Mouse (Mus musculus): Measurements from ENCODE around the gene Phactr1. TPM values are rescaled to one million over a fixed set of nuclear protein-coding genes. Genes with fewer than 3 reads are reported as not detected.

The Phactr1 gene
- polyA plus RNA-seq, 1 experiment from 2014 or later, result 25.7 TPM

DNA sequence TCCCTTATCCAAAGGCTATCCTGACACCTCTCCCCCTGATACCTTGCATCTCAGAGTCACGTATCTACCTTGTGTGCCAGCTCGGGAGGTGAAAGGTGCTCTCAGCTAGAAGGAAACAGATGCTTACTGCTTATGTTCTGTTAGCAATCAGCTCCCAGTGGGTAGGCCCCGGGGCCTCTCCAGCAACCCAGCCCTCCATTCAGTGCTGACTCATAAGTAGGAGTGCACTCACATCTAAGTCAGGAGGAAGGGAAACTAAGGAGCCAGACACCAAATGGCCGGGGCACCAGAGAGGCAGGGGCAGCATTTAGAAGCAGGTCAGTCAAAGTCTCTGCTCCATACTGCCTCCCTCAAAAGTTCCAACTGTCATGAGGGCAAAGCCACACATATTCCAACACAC is 468.3 kb downstream of the Phactr1 start:
- no peak overlapping the region for H3K9ac ChIP-seq
- H3K4me3 ChIP-seq (replicated peaks), result no peak overlapping the region
- 62% methylated on average over 4 of the region's 4 CpGs for WGBS
- peaks cover 27% of the 10 kb centered on the region for H3K4me1 ChIP-seq
- ATAC-seq (replicated peaks; ENCODE audit: low FRiP score), result no peak
- peaks cover 39% of the 10 kb centered on the region for H3K36me3 ChIP-seq
- no peak overlapping the region for H3K27ac ChIP-seq
- H3K27me3 ChIP-seq, result no peaks in the 10 kb centered on the region
- no peak overlapping the region for H3K4me2 ChIP-seq
- no peaks in the 10 kb centered on the region for H3K9me3 ChIP-seq (replicated peaks)

DNA sequence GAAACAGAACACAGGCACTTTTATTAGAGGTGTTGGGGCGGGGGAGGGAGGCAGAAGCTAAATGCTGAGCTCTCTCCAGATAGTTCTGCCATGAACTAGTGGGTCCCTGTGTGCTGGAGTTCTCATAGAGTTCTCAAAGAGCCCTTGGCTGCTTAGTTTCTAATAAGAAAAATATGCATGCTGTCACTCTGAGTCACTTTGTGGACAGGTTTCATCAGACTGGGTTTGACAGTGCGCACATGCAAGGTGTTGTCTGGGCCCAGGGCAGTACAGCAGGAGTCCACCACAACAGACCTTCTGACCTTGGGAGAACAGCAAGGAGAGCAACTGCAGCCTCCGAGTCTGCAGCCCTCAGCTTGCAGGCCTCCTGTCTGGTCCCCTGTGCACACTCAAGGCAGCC is 469.2 kb downstream of the Phactr1 start:
- H3K4me1 ChIP-seq, result peaks cover 24% of the 10 kb centered on the region
- H3K4me2 ChIP-seq, result no peak overlapping the region
- no peak overlapping the region for H3K27ac ChIP-seq
- no peak for ATAC-seq (replicated peaks; ENCODE audit: low FRiP score)
- H3K27me3 ChIP-seq, result no peaks in the 10 kb centered on the region
- no peak overlapping the region for H3K4me3 ChIP-seq (replicated peaks)
- no peaks in the 10 kb centered on the region for H3K9me3 ChIP-seq (replicated peaks)
- 80% methylated on average over 3 of the region's 3 CpGs for WGBS
- peaks cover 49% of the 10 kb centered on the region for H3K36me3 ChIP-seq
- H3K9ac ChIP-seq, result no peak overlapping the region

DNA sequence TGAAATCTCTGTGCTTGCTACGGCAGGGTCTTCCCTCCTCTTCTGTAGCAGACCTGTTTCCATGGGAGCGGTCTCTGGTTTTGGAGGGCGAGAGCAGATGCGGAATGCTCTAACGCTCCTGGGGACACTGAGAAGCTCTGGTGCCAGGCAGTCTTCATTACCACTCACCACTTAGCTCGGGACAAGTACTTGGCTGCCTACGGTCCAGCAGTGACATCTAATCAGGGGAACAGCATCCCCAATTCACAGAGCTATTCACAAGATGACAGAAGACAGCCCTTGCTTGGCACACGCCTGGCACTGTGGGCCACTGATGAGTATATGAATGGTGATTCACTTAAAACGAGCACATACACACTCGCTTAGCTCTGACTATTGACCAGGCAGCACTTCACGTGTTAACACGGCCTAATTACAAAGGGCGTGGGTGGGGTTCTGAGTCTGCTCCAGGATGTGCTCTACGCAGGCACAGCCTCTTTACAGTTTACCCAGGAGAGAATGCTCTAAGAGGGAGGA is 471.6 kb downstream of the Phactr1 start:
- 91% methylated on average over 14 of the region's 14 CpGs for WGBS
- Histone ChIP-seq H3K4me3 (replicated peaks) (no peak overlapping the region), H3K27ac (no peak overlapping the region), H3K27me3 (no peaks in the 10 kb centered on the region), H3K4me2 (no peak overlapping the region), H3K9ac (no peak overlapping the region), H3K4me1 (peaks cover 13% of the 10 kb centered on the region), H3K36me3 (peaks cover 55% of the 10 kb centered on the region), H3K9me3 (replicated peaks) (no peaks in the 10 kb centered on the region)
- no peak for ATAC-seq (replicated peaks; ENCODE audit: low FRiP score)

DNA sequence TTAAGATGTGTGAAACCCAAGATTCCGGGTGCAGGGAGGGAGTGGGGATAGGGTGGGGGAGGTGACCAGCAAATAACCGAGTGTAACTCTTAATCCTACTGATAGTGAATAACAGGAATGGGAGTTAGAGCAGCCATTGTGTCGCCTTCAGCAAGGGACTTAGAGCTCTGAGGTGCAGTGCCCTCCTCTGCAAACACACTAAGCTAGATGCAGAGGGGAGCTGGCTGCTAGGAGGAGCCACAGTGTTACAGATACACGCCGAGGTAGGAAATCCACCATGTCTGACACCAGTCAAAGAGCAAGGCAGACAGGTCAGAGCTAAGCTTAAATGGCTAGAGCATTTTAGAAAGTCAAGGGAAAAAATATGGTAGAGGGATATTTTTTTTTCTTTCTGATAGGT is 476.9 kb downstream of the Phactr1 start:
- WGBS, result 35% methylated on average over 5 of the region's 5 CpGs
- Histone ChIP-seq H3K9me3 (replicated peaks) (no peaks in the 10 kb centered on the region), H3K9ac (no peak overlapping the region), H3K4me3 (replicated peaks) (no peak overlapping the region), H3K4me2 (no peak overlapping the region), H3K27me3 (no peaks in the 10 kb centered on the region), H3K27ac (peak overlapping the region; percentile 84), H3K36me3 (peaks cover 37% of the 10 kb centered on the region), H3K4me1 (peaks cover 36% of the 10 kb centered on the region)
- ATAC-seq (replicated peaks; ENCODE audit: low FRiP score), result 0 out of 2 replicates have a peak, but pooled peaks have one; percentile 12

DNA sequence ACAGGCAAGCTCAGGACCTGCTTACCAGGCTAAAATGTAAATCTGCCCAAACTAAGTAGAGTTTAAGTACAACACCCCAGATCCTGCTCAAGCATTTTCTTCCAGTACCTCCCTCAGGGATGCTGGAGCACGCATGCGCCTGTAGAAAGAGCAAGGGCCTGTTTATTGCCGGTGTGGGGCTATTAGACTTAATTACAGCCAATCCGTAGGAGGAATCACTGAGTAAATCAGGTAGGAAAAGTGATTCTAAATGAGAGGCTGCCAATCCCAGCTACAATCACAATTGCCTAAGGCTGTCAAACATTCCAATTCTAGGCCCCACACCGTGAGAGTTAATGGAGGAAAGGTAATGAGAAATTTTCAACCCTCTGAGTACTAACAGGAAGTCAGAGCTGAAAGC is 477.9 kb downstream of the Phactr1 start:
- ATAC-seq (replicated peaks; ENCODE audit: low FRiP score), result 0 out of 2 replicates have a peak, but pooled peaks have one; percentile 26
- H3K9ac ChIP-seq, result no peak overlapping the region
- no peak overlapping the region for H3K4me3 ChIP-seq (replicated peaks)
- H3K27ac ChIP-seq, result peak overlapping the region; percentile 84
- no peak overlapping the region for H3K4me2 ChIP-seq
- peaks cover 30% of the 10 kb centered on the region for H3K36me3 ChIP-seq
- no peaks in the 10 kb centered on the region for H3K9me3 ChIP-seq (replicated peaks)
- no peaks in the 10 kb centered on the region for H3K27me3 ChIP-seq
- H3K4me1 ChIP-seq, result peaks cover 36% of the 10 kb centered on the region
- WGBS, result 27% methylated on average over 5 of the region's 5 CpGs

DNA sequence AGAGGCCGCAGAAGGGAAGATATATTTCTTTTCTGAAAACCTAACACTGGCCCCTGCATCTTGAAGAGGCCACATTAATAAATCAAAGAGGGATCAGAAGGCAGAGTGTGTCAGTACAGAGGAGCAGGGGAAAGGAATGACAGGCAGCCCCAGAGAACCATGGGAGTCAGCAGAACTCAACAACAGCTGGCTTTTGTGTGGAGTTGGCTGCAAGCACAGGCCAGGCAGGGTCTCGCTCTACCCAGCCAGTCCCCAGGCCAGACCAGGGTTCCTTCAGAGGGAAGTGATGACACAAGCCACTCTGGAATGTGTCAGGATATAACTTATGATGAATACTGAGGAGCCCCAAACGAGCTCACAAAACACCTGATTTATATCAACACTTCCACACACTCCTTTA is 479.0 kb downstream of the Phactr1 start:
- H3K4me3 ChIP-seq (replicated peaks), result no peak overlapping the region
- WGBS, result 20% methylated on average over 3 of the region's 3 CpGs
- no peak overlapping the region for H3K4me2 ChIP-seq
- no peaks in the 10 kb centered on the region for H3K27me3 ChIP-seq
- H3K36me3 ChIP-seq, result peaks cover 30% of the 10 kb centered on the region
- peak overlapping the region; percentile 84 for H3K27ac ChIP-seq
- no peaks in the 10 kb centered on the region for H3K9me3 ChIP-seq (replicated peaks)
- H3K9ac ChIP-seq, result no peak overlapping the region
- ATAC-seq (replicated peaks; ENCODE audit: low FRiP score), result peak; percentile 88
- peaks cover 36% of the 10 kb centered on the region for H3K4me1 ChIP-seq

DNA sequence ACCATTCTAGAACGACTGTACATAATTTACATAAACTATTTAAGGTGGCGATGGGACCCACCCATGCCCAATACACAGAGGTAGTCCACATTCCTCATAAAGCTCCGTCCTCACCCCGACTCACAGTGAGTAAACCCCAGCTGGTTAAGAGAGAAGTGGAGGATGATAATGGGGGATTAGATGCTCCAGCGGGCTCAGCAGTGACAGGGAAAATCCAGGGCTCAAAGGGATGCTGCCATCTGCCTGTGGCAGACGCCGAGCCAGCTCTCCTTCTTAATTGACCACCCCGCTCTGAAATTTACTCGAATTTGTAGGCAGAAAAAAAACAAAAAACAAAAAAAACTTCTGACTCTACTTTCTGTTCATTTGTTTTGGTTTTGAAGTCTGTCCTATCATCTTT is 487.3 kb downstream of the Phactr1 start:
- ATAC-seq (replicated peaks; ENCODE audit: low FRiP score), result no peak
- Histone ChIP-seq H3K4me3 (replicated peaks) (no peak overlapping the region), H3K27me3 (no peaks in the 10 kb centered on the region), H3K4me2 (no peak overlapping the region), H3K9me3 (replicated peaks) (no peaks in the 10 kb centered on the region), H3K27ac (no peak overlapping the region), H3K4me1 (peaks cover 10% of the 10 kb centered on the region), H3K9ac (no peak overlapping the region), H3K36me3 (peaks cover 44% of the 10 kb centered on the region)
- WGBS, result 80% methylated on average over 9 of the region's 9 CpGs

DNA sequence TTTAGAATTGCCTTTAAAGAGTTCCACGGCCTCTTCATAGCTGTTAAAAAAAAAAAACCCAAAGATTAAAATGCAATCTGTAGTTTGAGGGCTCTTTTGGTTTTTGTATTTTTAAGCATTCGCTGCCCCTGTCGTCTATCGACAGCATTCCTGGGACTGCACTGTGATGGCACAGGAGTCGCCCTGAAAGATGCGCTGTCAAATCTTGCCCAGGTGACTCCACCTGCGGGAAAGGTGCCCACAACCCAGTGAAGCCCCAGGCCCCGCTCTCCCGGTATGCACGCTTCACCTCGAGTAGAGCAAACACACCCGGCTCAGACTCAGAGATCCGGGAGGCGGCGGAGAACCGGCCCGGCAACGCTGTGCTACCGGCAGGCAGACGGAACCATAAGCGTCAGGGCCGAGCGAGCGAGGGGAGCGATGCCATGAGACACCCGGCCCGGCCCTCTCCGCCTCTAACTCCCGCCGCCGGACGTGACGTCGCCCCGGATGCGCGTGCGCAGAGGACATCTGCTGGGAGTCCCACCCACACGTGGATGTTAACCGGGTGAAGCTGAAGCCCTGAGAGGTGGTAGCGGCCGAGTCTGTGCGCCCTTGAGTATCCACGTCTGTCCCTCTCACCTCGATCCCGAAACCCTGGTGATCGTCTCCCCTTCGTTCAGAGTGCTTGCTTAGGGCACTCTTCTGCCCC is 490.7 kb downstream of the Phactr1 start, which contains the start of gene Tbc1d7:
Gene Tbc1d7 (minus strand): TSS at position 482 of the 691 bp plus-strand sequence.
- ATAC-seq (replicated peaks; ENCODE audit: low FRiP score), result peak; percentile 95
- peak within 1 kb of the TSS; percentile 76 for H3K9ac ChIP-seq
- peaks cover 15% of the 10 kb centered on the region for H3K4me1 ChIP-seq
- no peaks in the 10 kb centered on the region for H3K9me3 ChIP-seq (replicated peaks)
- H3K4me2 ChIP-seq, result peak within 1 kb of the TSS; percentile 79
- under 1% methylated on average over 48 of the region's 48 CpGs for WGBS
- H3K27me3 ChIP-seq, result no peaks in the 10 kb centered on the region
- H3K36me3 ChIP-seq, result peaks cover 21% of the 10 kb centered on the region
- peak within 1 kb of the TSS; percentile 66 for H3K4me3 ChIP-seq (replicated peaks)
- peak within 1 kb of the TSS; percentile 79 for H3K27ac ChIP-seq

DNA sequence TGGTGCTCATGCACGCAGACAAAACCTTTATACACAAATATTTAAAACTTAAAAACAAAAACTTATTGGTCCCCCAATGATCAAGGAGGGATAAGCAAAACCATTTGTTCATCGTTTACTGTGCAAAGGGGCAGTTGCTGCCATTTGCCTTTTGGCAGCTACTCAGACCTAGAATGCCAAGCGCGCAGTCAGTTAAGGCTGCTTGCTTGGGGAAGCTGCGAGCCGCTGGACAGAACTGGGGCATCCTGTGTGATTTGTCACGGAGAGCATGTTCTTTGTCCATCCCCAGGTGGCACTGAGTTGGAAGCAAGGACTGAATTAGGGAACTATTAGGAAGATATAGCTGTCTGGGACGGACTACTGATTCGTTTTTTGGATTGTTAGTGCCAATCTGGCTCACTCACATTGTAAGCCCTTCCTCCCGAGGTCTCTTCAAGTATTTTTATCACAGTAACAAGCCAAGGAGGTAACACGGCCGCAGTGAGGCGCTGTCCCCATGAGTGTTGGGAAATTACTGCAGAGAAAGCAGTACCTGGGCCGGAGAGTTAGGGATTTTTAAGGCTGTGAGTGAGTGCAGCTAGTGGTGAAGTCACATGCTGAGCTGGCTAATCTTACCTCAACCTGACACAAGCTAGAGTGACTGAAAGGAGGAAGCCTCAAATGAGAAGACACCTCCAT is 491.8 kb downstream of the Phactr1 start:
- no peaks in the 10 kb centered on the region for H3K9me3 ChIP-seq (replicated peaks)
- H3K9ac ChIP-seq, result peak overlapping the region; percentile 62
- peaks cover 15% of the 10 kb centered on the region for H3K4me1 ChIP-seq
- no peak overlapping the region for H3K27ac ChIP-seq
- no peak for ATAC-seq (replicated peaks; ENCODE audit: low FRiP score)
- no peaks in the 10 kb centered on the region for H3K27me3 ChIP-seq
- peak overlapping the region; percentile 66 for H3K4me3 ChIP-seq (replicated peaks)
- peak overlapping the region; percentile 79 for H3K4me2 ChIP-seq
- WGBS, result 33% methylated on average over 14 of the region's 14 CpGs
- H3K36me3 ChIP-seq, result peaks cover 18% of the 10 kb centered on the region

DNA sequence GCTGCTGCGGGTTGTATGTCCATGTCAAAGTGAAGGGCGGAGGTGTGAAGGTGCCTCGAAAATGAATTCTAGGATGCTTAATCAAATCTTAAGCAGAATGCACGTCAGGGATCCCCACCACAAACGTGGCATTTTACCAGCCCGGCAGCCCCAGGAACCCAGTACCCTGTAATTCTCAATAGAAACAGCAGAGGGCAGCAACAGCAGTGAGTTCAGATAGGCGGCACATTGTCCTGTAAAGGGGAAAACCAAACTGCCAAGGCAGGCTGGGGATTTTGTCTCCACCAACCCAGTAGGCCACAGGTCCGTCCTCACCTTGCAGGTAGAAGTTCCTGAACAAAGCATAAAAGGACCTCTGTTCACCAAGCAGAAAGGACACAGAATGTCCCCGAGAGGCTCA is 492.8 kb downstream of the Phactr1 start:
- ATAC-seq (replicated peaks; ENCODE audit: low FRiP score), result no peak
- Histone ChIP-seq H3K27me3 (no peaks in the 10 kb centered on the region), H3K4me3 (replicated peaks) (no peak overlapping the region), H3K36me3 (peaks cover 7% of the 10 kb centered on the region), H3K9ac (no peak overlapping the region), H3K9me3 (replicated peaks) (no peaks in the 10 kb centered on the region), H3K4me1 (peaks cover 15% of the 10 kb centered on the region), H3K27ac (no peak overlapping the region), H3K4me2 (peak overlapping the region; percentile 30; the same call in 1 of the 2 replicates)
- WGBS, result 14% methylated on average over 9 of the region's 9 CpGs

DNA sequence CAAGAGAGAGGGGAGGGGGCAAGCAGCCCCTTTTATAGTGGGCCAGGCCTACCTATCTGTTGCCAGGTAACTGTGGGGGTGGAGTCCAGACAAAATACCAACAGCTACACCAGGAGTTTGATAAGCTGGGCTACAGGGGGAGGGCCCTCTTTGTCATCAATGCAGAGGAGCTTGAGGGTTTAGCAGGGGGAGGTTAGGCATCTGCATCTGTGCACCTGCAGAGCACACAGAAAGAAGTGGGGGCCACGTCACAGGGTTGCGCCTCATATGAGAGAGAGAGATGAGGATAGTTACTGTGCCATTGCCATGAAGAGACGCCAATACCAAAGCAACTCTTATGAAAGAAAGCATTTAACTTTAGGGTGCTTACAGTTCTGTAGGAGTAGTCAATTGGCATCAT is 496.3 kb downstream of the Phactr1 start:
- H3K36me3 ChIP-seq, result no peaks in the 10 kb centered on the region
- 0 out of 2 replicates have a peak, but pooled peaks cover 4% of the 10 kb centered on the region for H3K27me3 ChIP-seq
- no peak for ATAC-seq (replicated peaks; ENCODE audit: low FRiP score)
- no peak overlapping the region for H3K4me2 ChIP-seq
- H3K9ac ChIP-seq, result no peak overlapping the region
- peaks cover 18% of the 10 kb centered on the region for H3K4me1 ChIP-seq
- 97% methylated on average over 3 of the region's 3 CpGs for WGBS
- no peak overlapping the region for H3K4me3 ChIP-seq (replicated peaks)
- H3K27ac ChIP-seq, result no peak overlapping the region
- H3K9me3 ChIP-seq (replicated peaks), result no peaks in the 10 kb centered on the region

DNA sequence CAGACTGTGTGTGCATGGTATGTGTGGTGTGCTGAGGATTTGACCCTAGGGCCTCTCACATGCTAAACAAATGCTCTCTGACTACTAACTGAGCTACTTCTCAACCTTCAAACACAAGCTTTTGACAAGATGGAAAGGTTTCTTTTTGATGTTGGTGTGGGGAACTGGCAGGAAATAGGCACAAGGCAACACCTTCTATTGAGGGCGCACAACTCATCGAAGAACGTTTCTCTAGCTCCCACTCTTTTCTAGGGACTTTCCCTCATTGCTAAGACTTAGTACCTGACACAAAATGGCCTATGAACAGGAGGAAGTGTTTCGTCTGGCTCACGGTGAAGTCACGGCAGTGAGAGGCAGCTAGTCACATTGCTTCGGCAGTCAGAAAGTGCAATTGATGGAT is 496.9 kb downstream of the Phactr1 start:
- Histone ChIP-seq H3K9ac (no peak overlapping the region), H3K9me3 (replicated peaks) (no peaks in the 10 kb centered on the region), H3K4me1 (peaks cover 12% of the 10 kb centered on the region), H3K27ac (no peak overlapping the region), H3K36me3 (no peaks in the 10 kb centered on the region), H3K4me2 (no peak overlapping the region), H3K4me3 (replicated peaks) (no peak overlapping the region), H3K27me3 (0 out of 2 replicates have a peak, but pooled peaks cover 10% of the 10 kb centered on the region)
- no peak for ATAC-seq (replicated peaks; ENCODE audit: low FRiP score)
- WGBS, result 89% methylated on average over 7 of the region's 7 CpGs
